Mouse (Mus musculus) midbrain, embryonic 10.5 days (tissue): ENCODE measurements at regions not wholly inside any gene's neighbourhood (a gene's known extent, or its start where the extent isn't known, plus 50 kb on each side); places are given as distances from the start of the nearest gene placed in this dataset.

Experiments used
- DNase-seq: peaks from one replicate; pipeline ENCODE4 v3.0.0-alpha.2; 2017; ENCODE audit warnings: low spot score
- H3K27ac ChIP-seq: fragments of 300-500 bp; sonication (generic); replicated peaks from 2 replicates; pipeline ENCODE4 v1.5.1; 2016; ENCODE audit warnings: mild to moderate bottlenecking
- H3K27me3 ChIP-seq: fragments of 300-500 bp; sonication (generic); 2 replicates; pipeline ENCODE4 v1.6.1; 2016; ENCODE audit warnings: low read depth, mild to moderate bottlenecking; ENCODE audit not compliant: poor library complexity, severe bottlenecking
- H3K36me3 ChIP-seq: fragments of 300-500 bp; sonication (generic); 2 replicates; pipeline ENCODE4 v1.6.1; 2016; ENCODE audit warnings: mild to moderate bottlenecking, moderate library complexity
- H3K4me1 ChIP-seq: fragments of 300-500 bp; sonication (generic); 2 replicates; pipeline ENCODE4 v1.6.1; 2016
- H3K4me3 ChIP-seq: fragments of 300-500 bp; sonication (generic); 2 replicates; pipeline ENCODE4 v1.5.1; 2016; ENCODE audit warnings: mild to moderate bottlenecking, moderate library complexity
- H3K9me3 ChIP-seq: fragments of 300-500 bp; sonication (generic); replicated peaks from 2 replicates; pipeline ENCODE4 v1.6.1; 2016; ENCODE audit warnings: mild to moderate bottlenecking
- WGBS: fragments of 180-500 bp; shearing (Covaris S2); methylation state at CpG from one replicate; pipeline ENCODE4 v1.1.7; 2016; 5-methylcytosine and 5-hydroxymethylcytosine counted together

- H3K27ac ChIP-seq: 0 out of 2 replicates have a peak overlapping the region, but pooled peaks have one; percentile 6
- peaks cover 7% of the 10 kb centered on the region; the same call in 1 of the 2 replicates for H3K27me3 ChIP-seq
- H3K9me3 ChIP-seq: no peaks in the 10 kb centered on the region
- no peak for DNase-seq
- H3K36me3 ChIP-seq: no peaks in the 10 kb centered on the region
- WGBS: 66% methylated on average over 11 of the region's 11 CpGs
- H3K4me3 ChIP-seq: no peak overlapping the region
- peaks cover 4% of the 10 kb centered on the region; the same call in 1 of the 2 replicates for H3K4me1 ChIP-seq
Observed at GRCm38 (mm10) chrX:12927797-12928589, 143.3 kb upstream of the Usp9x start.

DNA sequence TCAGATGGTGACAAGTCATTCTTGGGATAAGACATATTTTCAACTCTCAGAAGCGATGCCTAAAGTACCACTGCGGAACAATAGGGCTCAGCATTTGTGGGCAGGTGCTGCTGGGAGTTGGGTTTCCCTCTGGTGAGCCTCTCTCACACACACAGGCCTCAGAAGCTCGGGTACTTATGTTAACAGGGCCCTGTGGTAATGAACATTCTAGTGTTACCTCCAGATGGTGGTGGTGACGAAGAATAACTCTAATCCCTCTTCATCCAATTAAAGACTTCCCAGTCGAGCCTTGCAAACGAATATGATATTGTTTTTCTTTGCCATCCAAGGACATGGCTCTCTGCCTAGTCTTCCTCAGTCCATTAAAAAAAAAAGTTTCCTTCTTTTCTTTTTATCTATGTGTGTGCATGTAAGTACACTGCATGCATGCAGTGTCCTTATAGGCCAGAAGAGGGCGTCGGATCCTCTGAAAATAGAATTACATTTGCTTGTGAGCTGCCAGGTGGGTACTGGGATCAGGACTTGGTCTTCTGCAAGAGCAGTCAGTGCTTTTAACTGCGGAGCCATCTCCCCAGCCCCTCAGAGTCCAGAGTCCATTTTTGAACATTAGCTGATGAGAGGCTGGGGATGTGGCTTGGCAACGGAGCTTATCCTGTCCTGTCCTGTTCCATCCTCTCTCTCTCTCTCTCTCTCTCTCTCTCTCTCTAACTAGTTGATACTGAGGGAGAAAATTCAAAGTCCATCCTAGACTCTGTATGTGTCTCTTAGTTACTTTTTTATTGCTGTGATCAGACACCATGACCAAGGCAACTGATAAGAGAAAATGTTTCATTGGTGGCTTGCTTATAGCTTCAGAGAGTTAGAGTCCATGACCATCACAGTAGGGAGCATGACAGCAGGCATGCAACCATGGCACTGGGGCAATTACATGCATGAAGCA lies 146.3 kb upstream of the Usp9x start:
- no peak for DNase-seq
- no peaks in the 10 kb centered on the region for H3K36me3 ChIP-seq
- no peak overlapping the region for H3K4me3 ChIP-seq
- WGBS: 71% methylated on average over 10 of the region's 10 CpGs
- peaks cover 4% of the 10 kb centered on the region; the same call in 1 of the 2 replicates for H3K4me1 ChIP-seq
- peaks cover 7% of the 10 kb centered on the region; the same call in 1 of the 2 replicates for H3K27me3 ChIP-seq
- no peak overlapping the region for H3K27ac ChIP-seq
- H3K9me3 ChIP-seq: no peaks in the 10 kb centered on the region

DNA sequence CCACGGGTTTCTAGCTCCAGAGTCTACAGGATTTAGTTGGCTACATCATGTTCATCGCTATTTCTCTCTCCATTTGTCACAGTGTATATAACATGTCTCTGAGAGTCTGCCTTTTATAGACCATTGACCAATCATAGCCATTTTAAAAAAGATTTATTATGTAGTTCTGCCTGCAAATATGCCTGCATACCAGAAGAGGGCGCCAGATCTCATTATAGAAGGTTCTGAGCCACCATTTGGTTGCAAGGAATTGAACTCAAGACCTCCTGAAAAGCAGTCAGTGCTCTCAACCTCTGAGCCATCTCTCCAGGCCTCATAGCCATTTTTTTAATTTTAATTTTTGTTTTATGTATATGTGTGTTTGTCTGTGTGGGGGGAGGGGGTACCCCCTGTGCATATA lies 151.7 kb upstream of the Usp9x start:
- Histone ChIP-seq H3K4me3 (no peak overlapping the region), H3K27me3 (peaks cover 17% of the 10 kb centered on the region), H3K4me1 (peaks cover 8% of the 10 kb centered on the region), H3K9me3 (no peaks in the 10 kb centered on the region), H3K36me3 (no peaks in the 10 kb centered on the region), H3K27ac (no peak overlapping the region)
- 25% methylated on average over 3 of the region's 3 CpGs for WGBS
- DNase-seq: no peak

GRCm38 (mm10) chrX:12917105-12917504 lies 154.2 kb upstream of the Usp9x start:
- peak overlapping the region; percentile 35 for H3K4me3 ChIP-seq
- WGBS: 34% methylated on average over 13 of the region's 13 CpGs

DNA sequence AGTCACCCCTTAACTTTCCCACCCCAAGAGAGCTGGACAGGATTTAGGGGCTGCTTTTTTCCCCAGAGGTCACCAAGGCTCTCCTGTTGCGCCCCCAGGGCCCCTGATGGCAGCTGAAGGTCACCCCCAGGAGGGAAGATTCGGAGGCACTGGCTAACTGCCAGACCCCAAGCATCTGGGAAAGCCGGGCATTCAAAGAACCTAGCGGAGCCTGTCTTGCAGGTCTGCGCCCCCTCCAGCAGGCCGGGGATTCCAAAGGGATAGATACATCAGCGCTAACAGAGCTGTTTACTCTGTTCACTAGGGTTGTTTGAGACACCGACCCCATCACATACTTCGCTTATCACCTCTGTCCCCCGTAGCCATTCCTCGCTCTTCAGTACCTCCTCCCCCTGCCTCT lies 154.6 kb upstream of the Usp9x start:
- DNase-seq: no peak
- peaks cover 8% of the 10 kb centered on the region for H3K4me1 ChIP-seq
- H3K27me3 ChIP-seq: peaks cover 17% of the 10 kb centered on the region
- H3K9me3 ChIP-seq: no peaks in the 10 kb centered on the region
- no peak overlapping the region for H3K27ac ChIP-seq
- 24% methylated on average over 11 of the region's 11 CpGs for WGBS
- no peaks in the 10 kb centered on the region for H3K36me3 ChIP-seq
- peak overlapping the region; percentile 35 for H3K4me3 ChIP-seq

More at GRCm38 (mm10) chrX:12917105-12917504, 154.2 kb upstream of the Usp9x start:
- no peaks in the 10 kb centered on the region for H3K9me3 ChIP-seq
- no peaks in the 10 kb centered on the region for H3K36me3 ChIP-seq
- no peak overlapping the region for H3K27ac ChIP-seq
- H3K4me1 ChIP-seq: peaks cover 8% of the 10 kb centered on the region
- peaks cover 17% of the 10 kb centered on the region for H3K27me3 ChIP-seq
- peak; percentile 34 for DNase-seq

GRCm38 (mm10) chrX:12900256-12900655 lies 138.4 kb upstream of the Med14 start:
- 88% methylated on average over 7 of the region's 7 CpGs for WGBS
- Histone ChIP-seq H3K9me3 (no peaks in the 10 kb centered on the region), H3K36me3 (no peaks in the 10 kb centered on the region), H3K27me3 (no peaks in the 10 kb centered on the region), H3K4me1 (no peaks in the 10 kb centered on the region), H3K4me3 (no peak overlapping the region), H3K27ac (no peak overlapping the region)
- no peak for DNase-seq

DNA sequence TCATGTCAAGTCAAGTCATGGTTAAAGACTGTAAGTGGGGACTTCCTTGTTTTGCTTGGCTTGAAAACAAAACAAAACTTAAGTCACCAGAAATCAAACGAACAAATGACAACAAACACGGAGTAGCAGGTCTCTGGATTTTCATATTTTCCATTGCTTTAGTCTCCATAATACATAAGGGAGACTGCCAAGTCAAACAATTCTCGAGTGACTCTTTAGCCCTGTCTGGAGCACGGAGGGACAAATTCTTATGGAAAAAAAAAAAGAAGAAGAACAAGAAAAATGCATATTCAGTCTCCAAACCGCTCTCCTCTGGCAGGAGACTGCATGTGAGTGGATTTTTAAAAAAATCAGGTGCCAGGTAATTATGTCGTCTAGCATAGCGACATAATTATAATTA lies 129.6 kb upstream of the Med14 start:
- no peak for DNase-seq
- Histone ChIP-seq H3K4me3 (no peak overlapping the region), H3K27me3 (no peaks in the 10 kb centered on the region), H3K36me3 (no peaks in the 10 kb centered on the region), H3K9me3 (no peaks in the 10 kb centered on the region), H3K4me1 (peaks cover 22% of the 10 kb centered on the region), H3K27ac (no peak overlapping the region)
- 85% methylated on average over 7 of the region's 7 CpGs for WGBS

- no peak for DNase-seq
- Histone ChIP-seq H3K36me3 (no peaks in the 10 kb centered on the region), H3K4me1 (peaks cover 27% of the 10 kb centered on the region), H3K4me3 (no peak overlapping the region), H3K27ac (no peak overlapping the region), H3K27me3 (no peaks in the 10 kb centered on the region), H3K9me3 (no peaks in the 10 kb centered on the region)
- 50% methylated on average over 2 of the region's 3 CpGs for WGBS
Observed at GRCm38 (mm10) chrX:12889482-12889808, 127.6 kb upstream of the Med14 start.

DNA sequence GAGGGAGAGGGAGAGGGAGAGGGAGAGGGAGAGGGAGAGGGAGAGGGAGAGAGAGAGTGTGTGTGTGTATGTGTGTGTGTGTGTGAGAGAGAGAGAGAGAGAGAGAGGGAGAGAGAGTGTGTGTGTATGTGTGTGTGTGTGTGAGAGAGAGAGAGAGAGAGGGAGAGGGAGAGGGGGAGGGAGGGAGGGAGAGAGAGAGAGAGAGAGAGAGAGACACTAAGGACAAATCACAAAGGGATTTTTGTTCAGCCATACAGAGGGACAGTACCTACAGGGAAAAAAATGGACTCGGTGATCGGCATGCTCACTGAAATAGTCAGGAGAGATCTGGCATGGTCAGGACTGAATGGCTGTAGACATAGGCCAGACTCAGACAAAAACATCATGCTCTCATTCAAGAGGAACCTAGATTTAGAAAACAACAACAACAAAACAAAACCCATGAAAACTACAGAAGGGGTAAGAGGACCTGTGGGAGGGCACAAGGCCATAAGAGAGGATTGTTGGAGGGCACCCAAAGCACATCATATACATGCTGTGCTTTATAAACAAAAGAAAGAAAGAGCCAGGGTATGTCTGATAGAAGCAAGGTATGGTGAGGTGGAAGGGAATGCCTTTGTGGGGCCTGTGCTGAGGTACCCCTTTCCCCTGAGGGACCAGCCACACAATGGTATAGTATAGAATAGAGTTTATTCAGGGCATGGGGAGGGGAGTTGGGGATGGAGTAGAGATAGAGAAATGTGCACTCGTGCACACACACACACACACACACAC lies 127.0 kb upstream of the Med14 start:
- Histone ChIP-seq H3K27me3 (no peaks in the 10 kb centered on the region), H3K4me1 (peaks cover 27% of the 10 kb centered on the region), H3K27ac (no peak overlapping the region), H3K36me3 (no peaks in the 10 kb centered on the region), H3K4me3 (no peak overlapping the region), H3K9me3 (no peaks in the 10 kb centered on the region)
- DNase-seq: no peak
- 68% methylated on average over 3 of the region's 3 CpGs for whole genome bisulfite sequencing

GRCm38 (mm10) chrX:12888010-12888707 lies 126.3 kb upstream of the Med14 start:
- Histone ChIP-seq H3K27ac (no peak overlapping the region), H3K4me3 (no peak overlapping the region), H3K4me1 (peaks cover 27% of the 10 kb centered on the region), H3K9me3 (no peaks in the 10 kb centered on the region), H3K36me3 (no peaks in the 10 kb centered on the region), H3K27me3 (no peaks in the 10 kb centered on the region)
- 58% methylated on average over 11 of the region's 11 CpGs for WGBS
- DNase-seq: no peak

DNA sequence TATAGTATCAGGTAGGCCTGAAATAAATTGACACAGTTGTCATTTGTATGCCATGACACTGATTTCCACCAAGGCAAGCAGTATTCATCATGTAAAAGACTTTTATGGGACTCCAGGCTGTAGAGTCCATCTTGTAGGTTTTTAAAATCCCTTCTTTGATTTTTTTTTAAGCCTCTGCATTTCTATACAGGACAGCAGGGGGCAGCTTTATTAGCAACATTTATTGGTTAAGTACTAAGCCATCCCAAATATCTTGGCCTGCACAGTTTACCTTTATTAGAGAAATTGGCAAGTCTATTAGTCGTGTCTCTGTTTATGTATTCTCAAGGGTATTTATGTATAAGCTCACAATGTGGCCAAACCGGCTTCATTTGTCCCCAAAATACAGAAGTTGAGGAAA lies 125.6 kb upstream of the Med14 start:
- Histone ChIP-seq H3K4me3 (no peak overlapping the region), H3K36me3 (no peaks in the 10 kb centered on the region), H3K27me3 (no peaks in the 10 kb centered on the region), H3K4me1 (peaks cover 27% of the 10 kb centered on the region), H3K27ac (no peak overlapping the region), H3K9me3 (no peaks in the 10 kb centered on the region)
- DNase-seq: no peak
- 63% methylated on average over 2 of the region's 2 CpGs for WGBS
